Mouse (Mus musculus) central nervous system, embryonic 18 days (tissue): Measurements from ENCODE around the gene Cacna1f. TPM values are rescaled to one million over a fixed set of nuclear protein-coding genes. Genes with fewer than 3 reads are reported as not detected.

Experiments
- polyA plus RNA-seq: library from polyadenylated mRNA; depleted of rRNA; stranded (reverse); fragments of >200 nt; gene quantifications from 2 replicates; pipeline ENCODE4 v1.2.3, GENCODE M21; 2012; rRNA removed

Cacna1f gene
- 0.22 and 0.35 TPM in 2 replicates for polyA plus RNA-seq

DNA sequence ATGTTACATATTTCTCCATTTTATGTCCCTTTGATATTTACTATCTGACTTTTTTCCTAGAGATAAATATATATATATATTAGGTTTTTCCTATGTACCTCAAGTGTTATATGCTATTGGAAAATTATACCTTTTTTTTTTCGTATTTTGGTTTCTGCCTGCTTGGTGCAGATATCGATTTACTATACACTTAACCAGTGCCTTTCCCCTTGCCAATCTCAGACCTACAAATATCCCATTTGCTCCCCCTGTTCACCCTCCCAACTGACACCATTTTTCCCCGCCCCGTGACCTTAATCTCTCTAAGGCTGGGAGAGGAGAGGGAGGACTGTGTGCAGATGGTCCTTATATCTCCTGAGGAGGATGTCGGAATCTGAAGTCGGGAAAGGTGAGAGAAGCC lies at the start of gene Cacna1f:
Gene Cacna1f (plus strand): TSS at position 301 of the 400 bp plus-strand sequence.

DNA sequence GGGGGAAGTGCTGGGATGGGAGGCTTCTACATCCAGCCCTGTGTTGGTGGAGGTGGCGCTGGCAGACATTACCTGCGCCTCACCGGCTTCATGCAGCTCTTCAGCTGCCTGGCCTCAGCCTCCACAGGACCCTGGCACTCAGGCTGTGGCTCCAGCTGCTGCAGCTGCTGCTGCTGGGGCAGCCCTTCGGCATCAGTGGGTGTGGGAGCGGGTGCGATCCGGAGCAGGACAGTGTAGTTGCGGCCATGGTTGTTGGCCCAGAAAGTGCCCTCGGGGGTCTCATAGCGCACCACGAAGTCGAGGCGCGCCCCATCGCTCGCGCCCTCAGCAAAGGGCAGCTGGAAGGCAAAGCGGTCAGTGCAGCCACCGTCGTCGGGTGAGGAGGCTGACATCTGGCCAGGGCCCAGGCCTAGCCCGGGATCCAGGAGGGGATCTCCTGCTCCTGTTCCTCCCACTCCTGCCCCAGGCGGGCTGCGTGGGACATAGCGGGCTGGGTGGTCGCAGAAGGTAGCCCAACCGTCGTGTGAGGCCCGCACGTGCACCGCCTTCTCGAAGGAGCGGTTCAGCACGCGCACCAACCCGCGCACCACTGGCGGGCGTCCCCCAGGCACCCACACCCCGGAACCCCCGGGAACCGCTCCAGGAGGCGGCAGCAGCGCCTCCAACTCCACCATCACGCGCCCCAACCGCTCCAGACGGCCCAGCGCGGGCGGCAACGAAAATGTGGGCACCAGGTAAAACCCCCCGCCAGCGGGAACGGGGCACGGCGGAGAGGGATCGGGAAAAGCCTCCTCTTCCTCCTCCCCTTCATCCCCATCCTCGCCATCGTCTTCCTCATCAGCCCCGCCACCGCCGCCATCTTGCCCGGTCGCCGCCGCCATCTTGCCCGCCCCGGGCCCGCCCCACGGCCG lies 33.5 kb upstream of the Cacna1f start, which contains the start of gene Foxp3:
Gene Foxp3 (plus strand): TSS at position 469 of the 911 bp plus-strand sequence.

DNA sequence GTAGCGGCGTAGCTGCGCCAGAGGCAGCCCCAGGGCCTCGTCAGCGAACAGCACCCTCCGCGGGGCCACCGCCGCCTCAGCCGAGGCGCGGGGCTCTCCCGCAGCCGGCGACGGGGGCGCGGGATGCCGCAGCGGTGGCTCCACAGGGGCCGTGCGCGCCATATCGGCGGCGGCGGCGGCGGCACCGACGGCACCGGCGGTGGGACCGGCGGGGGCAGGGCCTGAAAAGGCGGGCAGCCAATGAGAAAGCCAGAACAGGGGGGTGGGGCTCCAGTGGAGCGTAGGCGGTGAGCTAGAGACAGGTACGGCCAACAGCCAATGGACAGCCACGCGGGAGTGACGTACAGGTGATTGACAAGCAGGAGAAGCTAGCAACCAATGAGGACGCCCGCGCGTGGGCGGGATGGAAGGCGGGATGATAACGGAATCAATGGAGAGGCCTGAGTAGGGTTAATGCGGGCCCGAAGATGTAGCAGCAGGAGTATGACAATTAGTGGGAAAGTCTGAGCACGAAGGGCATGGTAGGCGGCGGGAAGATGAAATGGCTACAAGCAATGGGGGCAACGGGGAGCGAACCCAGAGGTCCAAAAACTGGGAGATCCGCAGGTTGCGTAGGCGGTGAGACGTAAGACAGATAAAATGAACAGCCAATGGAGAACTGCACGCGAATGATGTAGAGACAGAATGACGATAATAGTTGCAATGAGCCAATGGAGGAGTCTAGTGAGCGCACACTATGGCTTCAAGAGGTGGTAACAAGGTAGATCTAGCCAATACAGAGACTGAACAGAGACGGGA lies 32.6 kb upstream of the Cacna1f start, which contains the start of gene Ppp1r3f:
Gene Ppp1r3f (minus strand): TSS at position 197 of the 798 bp plus-strand sequence.

DNA sequence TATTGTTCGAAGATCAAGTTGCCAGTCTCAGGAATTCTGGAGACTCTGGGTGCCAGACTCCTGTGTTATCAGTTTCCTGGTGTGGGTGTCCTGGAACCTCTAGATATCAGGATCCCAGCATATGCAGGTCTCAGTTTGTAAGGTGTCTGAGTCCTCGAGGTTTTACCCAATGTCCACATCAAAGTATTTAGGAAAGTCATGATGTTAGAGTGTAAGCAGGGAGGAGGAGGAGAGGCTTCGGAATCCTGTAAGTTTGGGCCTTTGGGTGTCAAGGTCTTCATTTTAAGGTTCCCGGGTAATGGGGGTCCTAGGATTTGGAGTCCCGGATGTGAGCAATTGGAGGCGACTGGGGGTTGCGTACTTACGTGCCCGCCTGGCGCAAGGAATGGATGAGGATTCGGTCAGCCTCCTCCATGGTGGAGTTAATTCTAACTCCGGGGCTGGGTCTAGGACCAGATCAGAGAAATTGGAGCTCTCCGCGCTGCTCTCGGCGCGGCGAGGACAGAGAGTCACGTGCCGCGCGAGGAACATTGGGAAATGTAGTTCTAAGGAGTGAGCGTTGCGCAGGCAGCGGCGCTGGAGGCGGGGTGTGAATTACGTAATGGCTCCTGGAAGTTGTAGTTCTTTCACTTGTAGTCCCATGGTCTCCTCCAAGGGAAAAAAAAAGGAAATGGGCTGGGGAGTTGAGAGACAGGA lies 1.9 kb upstream of the Cacna1f start, which contains the start of gene Ccdc22:
Gene Ccdc22 (minus strand): TSS at position 639 of the 696 bp plus-strand sequence.

DNA sequence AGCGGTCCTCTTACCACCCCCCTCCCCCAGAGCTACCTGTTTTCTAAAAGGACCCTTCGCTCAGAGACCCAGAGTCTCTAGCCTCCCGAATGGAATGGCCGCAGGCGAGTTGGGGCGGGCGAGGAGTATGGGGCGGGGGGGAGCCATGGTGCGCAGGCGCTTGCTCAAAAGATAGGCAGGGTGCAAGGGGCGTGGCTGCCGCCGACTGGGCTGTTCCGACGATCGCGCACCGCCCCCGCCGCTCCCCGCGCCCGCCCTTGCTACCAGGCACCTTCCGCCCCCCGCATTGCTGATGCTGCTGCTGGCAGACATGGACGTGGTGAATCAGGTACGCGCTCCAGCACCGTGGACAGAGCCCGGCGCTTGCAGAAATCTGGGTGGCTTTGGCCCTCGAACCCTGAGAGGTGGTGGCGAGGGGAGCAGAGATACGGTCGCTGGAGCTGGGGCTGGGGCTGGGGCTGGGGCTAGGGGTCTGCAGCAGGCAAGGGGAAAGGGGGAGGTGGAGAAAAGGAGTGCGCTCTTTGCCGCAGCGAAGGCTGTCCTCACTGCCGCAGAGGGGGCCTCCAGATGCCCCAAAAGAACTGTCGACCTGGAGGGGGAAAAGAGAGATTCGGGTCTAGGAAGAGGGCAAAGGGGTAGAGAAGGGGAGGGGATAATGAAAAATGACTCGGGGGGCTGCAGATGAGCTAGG lies 31.7 kb downstream of the Cacna1f start, which contains the start of gene Syp:
Gene Syp (plus strand): TSS at position 71 of the 691 bp plus-strand sequence.

DNA sequence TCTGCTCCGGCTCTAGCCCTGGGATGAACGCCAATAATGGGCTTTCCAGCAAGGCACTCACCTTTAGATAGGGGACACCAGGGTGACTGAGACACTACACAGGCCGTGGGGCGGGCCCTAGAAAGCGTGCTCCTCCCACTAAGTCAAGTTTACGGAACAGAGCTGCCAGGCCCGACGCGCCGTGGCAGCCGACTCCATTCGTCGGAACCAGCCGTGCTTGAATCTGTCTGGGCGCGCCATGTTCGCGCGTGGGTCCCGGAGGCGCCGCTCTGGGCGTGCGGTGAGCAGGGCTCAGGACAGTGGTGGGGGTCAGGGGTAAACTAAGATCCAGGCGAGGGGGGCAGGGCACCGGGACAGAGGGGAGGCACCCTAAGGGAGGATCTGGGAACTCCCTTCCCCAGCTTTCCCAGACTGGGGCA lies 50.3 kb downstream of the Cacna1f start, which contains the start of gene Prickle3:
Gene Prickle3 (plus strand): TSS at position 40 of the 419 bp plus-strand sequence.

DNA sequence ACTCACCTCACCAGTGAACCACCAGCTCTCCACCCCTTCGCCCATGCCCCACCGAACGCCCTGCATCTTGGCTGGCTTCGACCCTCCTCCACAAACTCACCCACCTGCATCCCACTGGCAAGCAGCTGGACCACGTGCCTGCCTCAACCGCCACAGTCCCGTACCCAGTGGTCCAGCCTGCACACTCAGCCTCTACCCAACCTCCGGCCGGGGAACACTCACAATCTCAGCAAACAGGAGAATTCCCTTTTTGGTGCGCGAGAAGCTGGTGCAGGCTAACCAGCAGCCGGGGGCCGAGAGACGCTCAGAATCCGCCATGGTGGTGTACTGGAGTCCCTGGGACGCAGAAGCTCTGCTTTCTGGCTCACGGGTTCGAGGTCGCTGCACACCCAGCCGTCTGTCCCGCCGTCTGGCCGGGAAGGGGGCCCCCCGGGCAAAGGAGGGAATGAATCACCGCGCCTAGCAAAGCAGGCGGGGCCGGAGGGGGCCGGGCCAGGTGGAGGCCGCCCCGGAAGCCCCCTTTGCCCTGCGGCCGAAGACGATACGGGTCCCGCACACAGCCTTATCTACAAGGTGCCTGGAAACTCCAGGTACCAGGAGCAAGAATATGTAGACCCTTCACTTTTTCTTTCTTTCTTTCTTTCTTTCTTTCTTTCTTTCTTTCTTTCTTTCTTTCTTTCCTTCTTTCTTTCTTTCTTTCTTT lies 64.2 kb downstream of the Cacna1f start, which contains the start of gene Plp2:
Gene Plp2 (minus strand): TSS at position 470 of the 703 bp plus-strand sequence.

DNA sequence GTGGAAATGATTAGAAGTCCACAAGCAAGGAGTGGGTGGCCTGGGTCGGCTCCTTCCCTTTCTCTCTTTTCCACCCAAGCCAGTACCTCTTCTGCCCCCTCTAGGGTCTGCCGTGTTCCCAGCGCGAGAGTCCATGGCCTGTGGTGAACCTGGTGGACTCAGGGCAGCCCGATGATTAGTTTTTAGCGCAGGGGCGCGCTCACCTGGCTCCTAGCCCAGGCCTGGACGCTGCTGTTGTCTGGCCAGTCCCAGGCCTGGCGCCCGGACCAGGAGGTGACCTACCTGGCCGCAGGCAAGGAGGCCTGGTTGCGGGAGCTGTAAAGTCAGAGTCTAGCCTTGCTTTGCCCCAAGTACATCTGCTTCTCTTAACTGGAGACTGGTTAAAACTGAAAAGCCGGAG lies 74.0 kb downstream of the Cacna1f start, which contains the start of gene Magix:
Gene Magix (minus strand): TSS at position 388 of the 400 bp plus-strand sequence.

Other genes with a start within 250 kb of the Cacna1f start
- 8.4 and 8.9 TPM in 2 replicates for gene Usp27x, start 231.3 kb upstream of the Cacna1f start, polyA plus RNA-seq
- gene Foxp3, start 33.4 kb upstream of the Cacna1f start, polyA plus RNA-seq = 0.03 and 0.13 TPM in 2 replicates
- 10.0 and 10.6 TPM in 2 replicates for gene Ppp1r3f, start 32.8 kb upstream of the Cacna1f start, polyA plus RNA-seq
- gene Ccdc22, start 1.6 kb upstream of the Cacna1f start, polyA plus RNA-seq = 30.5 and 31.7 TPM in 2 replicates
- gene Syp, start 31.4 kb downstream of the Cacna1f start, polyA plus RNA-seq = 300 and 326 TPM in 2 replicates
- gene Prickle3, start 50.2 kb downstream of the Cacna1f start, polyA plus RNA-seq = 2.3 and 2.6 TPM in 2 replicates
- 32.6 and 38.3 TPM in 2 replicates for gene Plp2, start 64.3 kb downstream of the Cacna1f start, polyA plus RNA-seq
- 0.31 and 0.51 TPM in 2 replicates for gene Magix, start 74.2 kb downstream of the Cacna1f start, polyA plus RNA-seq
- 30.8 and 32.1 TPM in 2 replicates for gene Gpkow, start 90.0 kb downstream of the Cacna1f start, polyA plus RNA-seq
- gene Wdr45, start 107.2 kb downstream of the Cacna1f start, polyA plus RNA-seq = 43.1 and 49.2 TPM in 2 replicates
- 0.35 and 0.49 TPM in 2 replicates for gene Gm45208, start 115.2 kb downstream of the Cacna1f start, polyA plus RNA-seq
- gene Praf2, start 121.4 kb downstream of the Cacna1f start, polyA plus RNA-seq = 110 and 112 TPM in 2 replicates
- 75.3 and 82.4 TPM in 2 replicates for gene Ccdc120, start 143.8 kb downstream of the Cacna1f start, polyA plus RNA-seq
- gene Tfe3, start 155.5 kb downstream of the Cacna1f start, polyA plus RNA-seq = 10.8 and 12.2 TPM in 2 replicates
- gene Gripap1, start 182.7 kb downstream of the Cacna1f start, polyA plus RNA-seq = 82.2 and 88.5 TPM in 2 replicates
- gene Kcnd1, start 215.2 kb downstream of the Cacna1f start, polyA plus RNA-seq = 5.8 and 6.5 TPM in 2 replicates
- 37.3 and 40.7 TPM in 2 replicates for gene Otud5, start 234.3 kb downstream of the Cacna1f start, polyA plus RNA-seq